Mouse (Mus musculus) layer of hippocampus, postnatal 10 days (tissue): ENCODE results near the gene Kcnj5. TPM values are rescaled to one million over a fixed set of nuclear protein-coding genes. Genes with fewer than 3 reads are reported as not detected.

Experiments
- DNase-seq, 2 experiments: peaks; one replicate each; pipeline ENCODE4 v3.0.0; 2021; ENCODE audit warnings: low spot score in 2 of 2
- long read RNA-seq: library from polyadenylated mRNA; stranded (forward); transcript quantifications from one replicate; pipeline ENCODE4 v2.0.0, GENCODE M21; 2023
- total RNA-seq, 2 experiments: library from RNA; stranded (reverse); gene quantifications; 2 replicates each; pipeline ENCODE4 v1.2.3; 2021

Gene Kcnj5
- total RNA-seq: 1 to 10 TPM; 1.0 to 1.3 TPM
- long read RNA-seq: 0 reads

- no peak for DNase-seq
Measured at GRCm38 (mm10) chr9:32344051-32344450, at the start of gene Kcnj5. Gene Kcnj5, minus strand, starts transcription at chr9:32344350.

- DNase-seq: no peak
Measured at GRCm38 (mm10) chr9:32392716-32393115, 48.6 kb upstream of the Kcnj5 start.

GRCm38 (mm10) chr9:32391701-32392100, 47.6 kb upstream of the Kcnj5 start:
- no peak for DNase-seq

- no peak for DNase-seq
Measured at GRCm38 (mm10) chr9:32391092-32391491, 46.9 kb upstream of the Kcnj5 start.

GRCm38 (mm10) chr9:32388120-32388519, 44.0 kb upstream of the Kcnj5 start:
- no peak for DNase-seq

GRCm38 (mm10) chr9:32384906-32385305, 40.8 kb upstream of the Kcnj5 start:
- DNase-seq: no peak

GRCm38 (mm10) chr9:32376863-32377590, 32.9 kb upstream of the Kcnj5 start:
- no peak for DNase-seq

GRCm38 (mm10) chr9:32376031-32376430, 31.9 kb upstream of the Kcnj5 start:
- no peak for DNase-seq

GRCm38 (mm10) chr9:32373656-32374055, 29.5 kb upstream of the Kcnj5 start:
- no peak for DNase-seq

GRCm38 (mm10) chr9:32372202-32372601, 28.1 kb upstream of the Kcnj5 start, which contains the start of gene Kcnj1:
Gene Kcnj1, plus strand, starts transcription at chr9:32372493.
- DNase-seq: no peak

- no peak for DNase-seq
Measured at GRCm38 (mm10) chr9:32369388-32369787, 25.2 kb upstream of the Kcnj5 start.

- no peak for DNase-seq
Measured at GRCm38 (mm10) chr9:32368812-32369211, 24.7 kb upstream of the Kcnj5 start.

GRCm38 (mm10) chr9:32360770-32361169, 16.6 kb upstream of the Kcnj5 start:
- DNase-seq: no peak

GRCm38 (mm10) chr9:32350332-32350731, 6.2 kb upstream of the Kcnj5 start:
- peak; percentile 81 to 84 for DNase-seq

GRCm38 (mm10) chr9:32349344-32349743, 5.2 kb upstream of the Kcnj5 start:
- no peak for DNase-seq

- DNase-seq: no peak
Measured at GRCm38 (mm10) chr9:32348096-32348495, 3.9 kb upstream of the Kcnj5 start.

- peak in 1 of 2 experiments; percentile 11 for DNase-seq
Measured at GRCm38 (mm10) chr9:32344489-32344888, 339 bp upstream of the Kcnj5 start.

GRCm38 (mm10) chr9:32342929-32343328, 1.2 kb downstream of the Kcnj5 start:
- no peak for DNase-seq

- no peak for DNase-seq
Measured at GRCm38 (mm10) chr9:32340831-32341230, 3.3 kb downstream of the Kcnj5 start.

- DNase-seq: no peak
Measured at GRCm38 (mm10) chr9:32335389-32336150, 8.6 kb downstream of the Kcnj5 start.

- no peak for DNase-seq
Measured at GRCm38 (mm10) chr9:32331162-32331561, 13.0 kb downstream of the Kcnj5 start.

- DNase-seq: no peak
Measured at GRCm38 (mm10) chr9:32328777-32329176, 15.4 kb downstream of the Kcnj5 start.
